Mouse (Mus musculus) liver, embryonic 14 days (tissue): ENCODE results near the gene Epha6. TPM values are rescaled to one million over a fixed set of nuclear protein-coding genes. Genes with fewer than 3 reads are reported as not detected.

Experiments used
- polyA plus RNA-seq: library from polyadenylated mRNA; depleted of rRNA; stranded (reverse); fragments of >200 nt; gene quantifications from 2 replicates; pipeline ENCODE4 v1.2.3, GENCODE M21; 2012; rRNA removed

Gene Epha6
- not detected in 2 replicates for polyA plus RNA-seq

GRCm38 (mm10) chr16:60605061-60605831 is at the start of gene Epha6:
Epha6 (minus strand) TSS chr16:60605531.

DNA sequence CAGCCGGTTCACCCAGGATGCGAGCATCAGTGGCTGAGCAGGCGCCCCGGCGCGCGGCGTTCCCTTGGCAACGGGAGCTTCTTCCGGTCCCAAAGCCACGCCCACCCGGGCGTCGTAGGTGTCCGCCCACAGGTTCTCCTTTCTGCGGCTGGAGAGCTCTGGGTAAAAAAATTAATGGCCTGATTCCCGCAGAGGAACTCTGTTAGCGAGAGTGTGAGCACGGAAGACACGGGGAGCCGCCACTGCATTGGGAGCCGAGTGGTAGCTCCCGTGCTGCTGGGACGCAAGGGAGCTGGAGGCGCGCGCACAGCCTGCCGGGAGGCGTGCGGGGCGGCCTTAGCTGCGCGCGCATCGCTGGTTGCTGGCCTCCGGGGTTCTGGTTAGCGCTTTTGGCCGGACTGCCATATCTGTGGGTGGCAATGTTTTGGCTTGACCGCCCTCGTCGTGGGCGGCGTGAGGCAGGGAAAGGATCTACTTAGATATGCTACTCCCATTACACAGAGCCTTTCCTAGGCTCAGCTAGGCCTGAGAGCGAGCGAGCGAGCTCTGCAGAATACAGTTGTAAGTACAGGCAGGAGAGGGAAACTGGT is 966.1 kb downstream of the Epha6 start, which contains the start of gene Arl6:
Gene Arl6, minus strand, starts transcription at position 290 of the 590 bp plus-strand sequence.

